Comparison of ENCODE assay signal across 8 mouse cellular contexts in the genomic region with DNA sequence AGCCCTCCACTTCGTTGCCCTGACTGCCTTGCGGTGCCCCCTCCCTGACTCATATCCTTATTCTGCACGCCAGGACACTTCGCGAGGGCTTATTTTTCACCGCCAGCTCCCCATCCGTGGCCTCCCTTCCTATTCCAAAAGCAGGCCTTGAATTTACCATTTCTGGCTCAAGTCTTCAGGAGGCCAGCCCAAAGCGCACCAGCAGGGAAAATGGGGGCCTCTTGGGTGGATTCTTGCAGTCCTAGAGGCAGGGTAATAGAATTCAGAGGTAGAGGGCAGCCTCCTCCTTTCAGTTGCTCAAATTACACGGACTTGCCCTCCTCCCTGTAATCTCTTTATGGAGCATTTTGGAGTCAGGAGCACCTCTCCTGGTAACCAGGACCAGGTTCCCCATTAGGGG. TPM values are rescaled to one million over a fixed set of nuclear protein-coding genes. Genes with fewer than 3 reads are reported as not detected.
A peak's percentile ranks its signal among the peaks of the same experiment; 100 is the strongest.
DNase-seq lines count a peak whose midpoint lies in the region; ATAC-seq and TF ChIP-seq lines count a peak whose summit lies in the region.

No protein-coding gene starts in this region.

- no peaks in the 10 kb centered on the region for H3K9me3 ChIP-seq in hindbrain, embryonic 12.5 days (replicated peaks)
- no peaks in the 10 kb centered on the region for H3K9me3 ChIP-seq in midbrain, embryonic 14.5 days (ENCODE audit: control insufficient read depth, low read length)

- H3K27ac ChIP-seq in kidney, adult 2 months (ENCODE audit: insufficient read depth, low read depth, low read length) = peak overlapping the region; percentile 90
- H3K27ac ChIP-seq in hindbrain, embryonic 12.5 days = peak overlapping the region; percentile 68
- 0 out of 2 replicates have a peak overlapping the region, but pooled peaks have one; percentile 10 for H3K27ac ChIP-seq in midbrain, embryonic 14.5 days (replicated peaks; ENCODE audit: low read depth, low read length)

- H3K4me3 ChIP-seq in kidney, adult 2 months (ENCODE audit: insufficient read depth, low read depth, low read length) = peak overlapping the region; percentile 48
- peak overlapping the region; percentile 32 for H3K4me3 ChIP-seq in hindbrain, embryonic 12.5 days
- peak overlapping the region; percentile 34 for H3K4me3 ChIP-seq in midbrain, embryonic 14.5 days (replicated peaks; ENCODE audit: low read depth, low read length)

- H3K9ac ChIP-seq in hindbrain, embryonic 12.5 days = peak overlapping the region; percentile 38; the same call in 1 of the 2 replicates
- no peak overlapping the region; the same call in 1 of the 2 replicates for H3K9ac ChIP-seq in midbrain, embryonic 14.5 days (replicated peaks; ENCODE audit: low read length)

- H3K4me2 ChIP-seq in hindbrain, embryonic 12.5 days (replicated peaks) = peak overlapping the region; percentile 72
- H3K4me2 ChIP-seq in midbrain, embryonic 14.5 days (ENCODE audit: low read length) = peak overlapping the region; percentile 68

- peaks cover 20% of the 10 kb centered on the region; the same call in 1 of the 2 replicates for H3K4me1 ChIP-seq in kidney, adult 2 months (ENCODE audit: control insufficient read depth, insufficient read depth, low read length)
- H3K4me1 ChIP-seq in hindbrain, embryonic 12.5 days = peaks cover 67% of the 10 kb centered on the region
- H3K4me1 ChIP-seq in midbrain, embryonic 14.5 days (ENCODE audit: control insufficient read depth, insufficient read depth, low read length) = peaks cover 58% of the 10 kb centered on the region

- WGBS in kidney, adult 2 months = 15% methylated on average over 9 of the region's 9 CpGs
- WGBS in hindbrain, embryonic 12.5 days = 1% methylated on average over 9 of the region's 9 CpGs
- WGBS in midbrain, embryonic 14.5 days = 2% methylated on average over 9 of the region's 9 CpGs

- no peak for TF ChIP-seq CTCF in kidney, adult 2 months (conservative IDR thresholded peaks at IDR 0.05; ENCODE audit: insufficient read depth, insufficient read length, low read depth, low read length)

- no peak for TF ChIP-seq POLR2A in kidney, adult 2 months (IDR thresholded peaks at IDR 0.05; ENCODE audit: low read depth, low read length)

- DNase-seq in kidney, adult 2 months = no peak
- no peak for DNase-seq in kidney, adult 18-20 months
- peak; percentile 52 for DNase-seq in adipocyte (ENCODE audit: low spot score)
- no peak for DNase-seq in midbrain, embryonic 14.5 days
- no peak for DNase-seq in spleen, adult 18-20 months
- DNase-seq in adrenal gland, postnatal 36 days = no peak
- DNase-seq in cerebellum, adult 11 months = no peak

- H3K36me3 ChIP-seq in kidney, adult 2 months (ENCODE audit: control insufficient read depth, insufficient read depth, low read length) = no peaks in the 10 kb centered on the region
- no peaks in the 10 kb centered on the region for H3K36me3 ChIP-seq in hindbrain, embryonic 12.5 days
- no peaks in the 10 kb centered on the region for H3K36me3 ChIP-seq in midbrain, embryonic 14.5 days (ENCODE audit: control insufficient read depth, insufficient read depth, low read length)

- H3K27me3 ChIP-seq in kidney, adult 2 months (replicated peaks; ENCODE audit: control insufficient read depth, insufficient read depth, low read length) = no peaks in the 10 kb centered on the region
- peaks cover 46% of the 10 kb centered on the region for H3K27me3 ChIP-seq in hindbrain, embryonic 12.5 days
- H3K27me3 ChIP-seq in midbrain, embryonic 14.5 days (ENCODE audit: control insufficient read depth, insufficient read depth, low read length) = peaks cover 19% of the 10 kb centered on the region

- no peak for ATAC-seq in hindbrain, embryonic 12.5 days (ENCODE audit: low FRiP score)
- no peak for ATAC-seq in midbrain, embryonic 14.5 days (ENCODE audit: low FRiP score, low TSS enrichment)

RNA-seq across cellular contexts. Expression of gene Socs3, which starts 6.0 kb away (rescaled TPM):
- polyA plus RNA-seq in kidney, adult 2 months (2012; rRNA removed) = 4.3 and 5.0 TPM in 2 replicates
- polyA plus RNA-seq in hindbrain, embryonic 12.5 days (2016; fragmentation: Nextera tagmentation; extraction: Ambion mirVana) = 10.4 and 11.8 TPM in 2 replicates
- 4.3 and 7.2 TPM in 2 replicates for polyA plus RNA-seq in midbrain, embryonic 14.5 days (2014; fragmentation: Nextera tagmentation; extraction: Ambion mirVana)
- 10 to 100 TPM in 1 of 2 experiments, 1 to 10 TPM in 1; 6.6 to 17.5 TPM for total RNA-seq in adrenal gland, postnatal 36 days (2021)

RNA-seq across cellular contexts. Expression of gene Pgs1, which starts 22.2 kb away (rescaled TPM):
- polyA plus RNA-seq in kidney, adult 2 months (2012; rRNA removed) = 29.7 and 30.4 TPM in 2 replicates
- 41.8 and 46.7 TPM in 2 replicates for polyA plus RNA-seq in hindbrain, embryonic 12.5 days (2016; fragmentation: Nextera tagmentation; extraction: Ambion mirVana)
- 47.9 and 51.4 TPM in 2 replicates for polyA plus RNA-seq in midbrain, embryonic 14.5 days (2014; fragmentation: Nextera tagmentation; extraction: Ambion mirVana)
- total RNA-seq in adrenal gland, postnatal 36 days (2021) = 10 to 100 TPM; 54.7 to 58.7 TPM

Comparison
In these comparisons a context has a peak if more than half of its experiments do, and no peak if none do; other contexts are left out.
1. H3K27ac ChIP-seq: peak in every context shown above with its lines; median percentile 90 in kidney, adult 2 months; 68 in hindbrain, embryonic 12.5 days; 10 in midbrain, embryonic 14.5 days.